Mouse (Mus musculus): ENCODE measurements around the gene Dner. TPM values are rescaled to one million over a fixed set of nuclear protein-coding genes. Genes with fewer than 3 reads are reported as not detected.

Gene Dner
- total and polyA plus RNA-seq, 3 experiments: not detected

DNA sequence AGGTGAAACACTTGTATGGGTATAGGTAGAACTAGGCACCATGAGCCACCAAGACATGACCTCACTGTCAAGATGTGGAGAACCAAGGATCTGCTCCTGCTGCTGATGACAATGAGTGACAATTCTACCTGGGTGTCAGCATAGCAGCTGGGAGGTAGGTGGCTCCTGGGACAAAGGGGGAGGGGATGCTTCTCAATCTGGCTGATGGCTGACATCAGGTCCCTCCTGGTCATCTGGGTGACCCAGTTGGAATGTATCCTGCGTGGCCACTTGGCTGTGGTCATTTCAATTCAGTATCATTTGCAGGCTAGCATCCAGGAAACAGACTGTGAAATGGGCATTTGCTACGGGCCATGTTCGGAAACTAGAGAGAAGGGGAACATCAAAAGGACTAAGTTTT is 315.1 kb downstream of the Dner start:
- no peaks in the 10 kb centered on the region for H3K27me3 ChIP-seq (ENCODE audit: control insufficient read depth in 1 of 2, insufficient read depth in 2 of 2, low read length in 2 of 2)
- H3K36me3 ChIP-seq (ENCODE audit: control insufficient read depth in 1 of 2, insufficient read depth in 2 of 2, low read length in 2 of 2): no peaks in the 10 kb centered on the region
- no peak overlapping the region for H3K27ac ChIP-seq (ENCODE audit: control insufficient read depth, low read depth, low read length)
- H3K79me2 ChIP-seq (ENCODE audit: control insufficient read depth, insufficient read depth, low read length, poor library complexity): no peaks in the 10 kb centered on the region
- H3K4me3 ChIP-seq (ENCODE audit: control insufficient read depth in 1 of 2, insufficient read depth in 1 of 2, low read depth in 2 of 2, low read length in 2 of 2): no peak overlapping the region
- no peak overlapping the region for H3K9ac ChIP-seq (ENCODE audit: control insufficient read depth, low read depth, low read length, poor library complexity, severe bottlenecking)
- no peaks in the 10 kb centered on the region for H3K9me3 ChIP-seq (replicated peaks; ENCODE audit: insufficient read depth, low read length)
- TF ChIP-seq EP300 (IDR thresholded peaks at IDR 0.05; ENCODE audit: low read depth in 1 of 2, low read length in 2 of 2) (no peak), ZC3H11A (IDR thresholded peaks at IDR 0.05; ENCODE audit: low read depth, low read length) (no peak), ELF1 (IDR thresholded peaks at IDR 0.05; ENCODE audit: low read depth, low read length) (no peak), SMC3 (IDR thresholded peaks at IDR 0.05; ENCODE audit: low read depth, low read length) (no peak), E2F4 (IDR thresholded peaks at IDR 0.05; ENCODE audit: borderline replicate concordance, low read depth, low read length) (no peak), ZNF384 (IDR thresholded peaks at IDR 0.05; ENCODE audit: low read depth, low read length) (no peak)
- no peaks in the 10 kb centered on the region for H3K4me1 ChIP-seq (ENCODE audit: control insufficient read depth in 1 of 2, insufficient read depth in 2 of 2, low read length in 2 of 2)
- DNase-seq (ENCODE audit: low read depth, low spot score): no peak

DNA sequence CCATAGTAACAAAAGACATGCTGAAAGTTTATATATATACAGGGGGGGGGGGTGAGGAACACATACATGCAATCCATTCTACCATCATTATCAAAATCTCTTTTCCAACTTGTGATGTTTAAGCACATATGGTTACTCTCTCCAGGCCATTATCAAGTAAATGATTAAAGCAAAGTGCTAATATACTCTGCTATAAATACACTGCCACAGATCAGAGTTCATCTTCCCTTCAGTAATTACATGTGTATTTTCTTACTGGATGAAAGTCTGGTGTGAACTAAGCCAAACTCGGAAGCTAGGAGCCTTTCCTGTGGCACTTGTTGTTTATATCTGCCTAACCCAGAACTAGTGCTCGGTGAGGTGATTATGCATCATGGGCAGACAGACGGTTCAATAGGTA is 328.3 kb downstream of the Dner start:
- Histone ChIP-seq H3K27me3 (ENCODE audit: control insufficient read depth in 1 of 2, insufficient read depth in 2 of 2, low read length in 2 of 2) (no peaks in the 10 kb centered on the region), H3K27ac (ENCODE audit: control insufficient read depth, low read depth, low read length) (no peak overlapping the region), H3K79me2 (ENCODE audit: control insufficient read depth, insufficient read depth, low read length, poor library complexity) (no peaks in the 10 kb centered on the region), H3K4me1 (ENCODE audit: control insufficient read depth in 1 of 2, insufficient read depth in 2 of 2, low read length in 2 of 2) (no peaks in the 10 kb centered on the region), H3K9me3 (replicated peaks; ENCODE audit: insufficient read depth, low read length) (no peaks in the 10 kb centered on the region), H3K4me3 (ENCODE audit: control insufficient read depth in 1 of 2, insufficient read depth in 1 of 2, low read depth in 2 of 2, low read length in 2 of 2) (no peak overlapping the region), H3K9ac (ENCODE audit: control insufficient read depth, low read depth, low read length, poor library complexity, severe bottlenecking) (no peak overlapping the region), H3K36me3 (ENCODE audit: control insufficient read depth in 1 of 2, insufficient read depth in 2 of 2, low read length in 2 of 2) (no peaks in the 10 kb centered on the region)
- DNase-seq (ENCODE audit: low read depth, low spot score): no peak
- TF ChIP-seq ZC3H11A (IDR thresholded peaks at IDR 0.05; ENCODE audit: low read depth, low read length) (no peak), RCOR1 (IDR thresholded peaks at IDR 0.05; ENCODE audit: low read depth, low read length) (no peak), RAD21 (IDR thresholded peaks at IDR 0.05; ENCODE audit: low read depth, low read length) (no peak)

DNA sequence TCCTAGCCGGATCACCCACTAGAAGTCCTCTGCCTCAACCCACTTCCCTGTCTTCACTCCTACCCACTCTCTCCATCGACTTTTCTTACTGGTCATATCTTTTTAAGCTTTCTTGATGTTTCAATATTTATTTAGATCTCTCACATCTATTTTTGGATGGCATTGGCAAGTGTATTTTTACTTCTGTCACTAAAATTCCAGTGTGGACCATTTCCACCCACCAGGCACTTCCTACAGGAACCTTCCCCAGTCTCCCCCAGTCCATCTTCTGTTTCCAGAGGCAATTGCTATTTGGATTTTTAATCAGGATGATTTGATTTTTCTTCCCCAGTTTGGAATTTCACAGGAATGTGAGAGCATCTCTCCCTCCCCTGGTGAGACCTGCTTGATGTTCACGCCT is 329.5 kb downstream of the Dner start:
- no peak overlapping the region for H3K27ac ChIP-seq (ENCODE audit: control insufficient read depth, low read depth, low read length)
- H3K4me3 ChIP-seq (ENCODE audit: control insufficient read depth in 1 of 2, insufficient read depth in 1 of 2, low read depth in 2 of 2, low read length in 2 of 2): no peak overlapping the region
- DNase-seq (ENCODE audit: low read depth, low spot score): no peak
- no peaks in the 10 kb centered on the region for H3K9me3 ChIP-seq (replicated peaks; ENCODE audit: insufficient read depth, low read length)
- no peaks in the 10 kb centered on the region for H3K27me3 ChIP-seq (ENCODE audit: control insufficient read depth in 1 of 2, insufficient read depth in 2 of 2, low read length in 2 of 2)
- H3K9ac ChIP-seq (ENCODE audit: control insufficient read depth, low read depth, low read length, poor library complexity, severe bottlenecking): no peak overlapping the region
- no peaks in the 10 kb centered on the region for H3K79me2 ChIP-seq (ENCODE audit: control insufficient read depth, insufficient read depth, low read length, poor library complexity)
- H3K4me1 ChIP-seq (ENCODE audit: control insufficient read depth in 1 of 2, insufficient read depth in 2 of 2, low read length in 2 of 2): no peaks in the 10 kb centered on the region
- no peak for TF ChIP-seq MAX (IDR thresholded peaks at IDR 0.05; ENCODE audit: low read length)
- H3K36me3 ChIP-seq (ENCODE audit: control insufficient read depth in 1 of 2, insufficient read depth in 2 of 2, low read length in 2 of 2): no peaks in the 10 kb centered on the region

DNA sequence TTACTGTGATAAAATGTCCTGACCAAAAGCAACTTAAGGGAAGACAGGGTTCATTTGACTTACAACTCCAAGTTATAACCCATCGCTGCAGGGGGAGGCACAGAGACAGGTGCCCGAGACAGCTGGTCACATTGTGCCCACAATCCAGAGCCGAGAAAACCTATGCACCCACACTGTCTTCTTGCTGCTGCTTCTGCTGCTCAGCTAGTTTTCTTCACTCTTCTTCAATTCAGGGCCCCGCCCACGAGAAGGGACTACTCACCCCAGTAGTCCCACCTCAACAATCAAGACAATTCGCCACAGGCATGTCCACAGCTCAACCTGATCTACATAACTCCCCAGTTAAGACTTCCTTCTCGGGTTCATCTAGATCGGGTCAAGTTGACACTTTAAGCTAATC is 332.1 kb downstream of the Dner start, which contains the start of gene Pid1:
Pid1 (minus strand) TSS at position 214 of the 400 bp plus-strand sequence.
- H3K36me3 ChIP-seq (ENCODE audit: control insufficient read depth in 1 of 2, insufficient read depth in 2 of 2, low read length in 2 of 2): no peaks in the 10 kb centered on the region
- no peak for DNase-seq (ENCODE audit: low read depth, low spot score)
- no peak within 1 kb of the TSS for H3K4me3 ChIP-seq (ENCODE audit: control insufficient read depth in 1 of 2, insufficient read depth in 1 of 2, low read depth in 2 of 2, low read length in 2 of 2)
- no peaks in the 10 kb centered on the region for H3K4me1 ChIP-seq (ENCODE audit: control insufficient read depth in 1 of 2, insufficient read depth in 2 of 2, low read length in 2 of 2)
- no peak for TF ChIP-seq USF2 (IDR thresholded peaks at IDR 0.05; ENCODE audit: borderline replicate concordance in 1 of 2, insufficient read depth in 1 of 2, low read depth in 1 of 2, low read length in 2 of 2)
- H3K9me3 ChIP-seq (replicated peaks; ENCODE audit: insufficient read depth, low read length): no peaks in the 10 kb centered on the region
- H3K9ac ChIP-seq (ENCODE audit: control insufficient read depth, low read depth, low read length, poor library complexity, severe bottlenecking): no peak within 1 kb of the TSS
- no peaks in the 10 kb centered on the region for H3K27me3 ChIP-seq (ENCODE audit: control insufficient read depth in 1 of 2, insufficient read depth in 2 of 2, low read length in 2 of 2)
- no peaks in the 10 kb centered on the region for H3K79me2 ChIP-seq (ENCODE audit: control insufficient read depth, insufficient read depth, low read length, poor library complexity)
- no peak within 1 kb of the TSS for H3K27ac ChIP-seq (ENCODE audit: control insufficient read depth, low read depth, low read length)

All from MEL (cell line).